Mouse (Mus musculus) heart, postnatal 0 days (tissue): ENCODE data around the gene Fxyd4. TPM values are rescaled to one million over a fixed set of nuclear protein-coding genes. Genes with fewer than 3 reads are reported as not detected.

Experiments
- ATAC-seq: fragments of 200-750 bp; cut with Nextera tagmentation; 2 replicates; pipeline ENCODE4 v1.8.0; 2017; ENCODE audit warnings: low read depth, moderate number of reproducible peaks, moderate library complexity; ENCODE audit not compliant: insufficient read depth
- DNase-seq: peaks from one replicate; pipeline ENCODE4 v3.0.0-alpha.2; 2016; ENCODE audit warnings: low spot score
- H3K27ac ChIP-seq: fragments of 300-500 bp; sonication (generic); 2 replicates; pipeline ENCODE4 v1.5.1; 2014; ENCODE audit warnings: low read depth, mild to moderate bottlenecking
- H3K27me3 ChIP-seq: fragments of 300-500 bp; sonication (generic); 2 replicates; pipeline ENCODE4 v1.6.1; 2014; ENCODE audit warnings: low read length, mixed read lengths; ENCODE audit not compliant: control insufficient read depth, insufficient read depth
- H3K36me3 ChIP-seq: fragments of 300-500 bp; sonication (generic); replicated peaks from 2 replicates; pipeline ENCODE4 v1.6.1; 2014; ENCODE audit warnings: low read length, mixed read lengths; ENCODE audit not compliant: control insufficient read depth, insufficient read depth
- H3K4me1 ChIP-seq: fragments of 300-500 bp; sonication (generic); 2 replicates; pipeline ENCODE4 v1.6.1; 2014; ENCODE audit warnings: antibody characterized with exemption; ENCODE audit not compliant: control insufficient read depth, insufficient read depth
- H3K4me2 ChIP-seq: fragments of 300-500 bp; sonication (generic); 2 replicates; pipeline ENCODE4 v1.6.1; 2014; ENCODE audit warnings: low read depth, mild to moderate bottlenecking, low read length, moderate library complexity
- H3K4me3 ChIP-seq: fragments of 300-500 bp; sonication (generic); 2 replicates; pipeline ENCODE4 v1.5.1; 2014; ENCODE audit warnings: low read depth, low read length
- H3K9ac ChIP-seq: fragments of 300-500 bp; sonication (generic); replicated peaks from 2 replicates; pipeline ENCODE4 v1.6.1; 2014; ENCODE audit warnings: low read depth, low read length, mixed read lengths
- H3K9me3 ChIP-seq: fragments of 300-500 bp; sonication (generic); replicated peaks from 2 replicates; pipeline ENCODE4 v1.6.1; 2016; ENCODE audit warnings: low read length; ENCODE audit not compliant: control insufficient read depth
- CTCF ChIP-seq: IDR thresholded peaks from 2 replicates; pipeline ENCODE4 v1.5.1; 2016; ENCODE audit warnings: antibody characterized with exemption, control low read depth, low read depth
- EP300 ChIP-seq: IDR thresholded peaks from 2 replicates; pipeline ENCODE4 v1.6.1; 2016; ENCODE audit warnings: antibody characterized with exemption, low read depth
- WGBS: fragments of 180-500 bp; shearing (Covaris S2); extraction: QIAGEN DNeasy Blood & Tissue Kit; methylation state at CpG from one replicate; pipeline ENCODE4 v1.1.7; 2014; 5-methylcytosine and 5-hydroxymethylcytosine counted together
- polyA plus RNA-seq: library from polyadenylated mRNA; unstranded; fragments of >200 nt; fragmentation: Nextera tagmentation; extraction: Ambion mirVana; gene quantifications from 2 replicates; pipeline ENCODE4 v1.2.1, GENCODE M21; 2015
- total RNA-seq: library from RNA; depleted of rRNA; stranded (reverse); fragments of >200 nt; gene quantifications from 2 replicates; pipeline ENCODE4 v1.2.3, GENCODE M21; 2014; ENCODE audit warnings: low replicate concordance

The Fxyd4 gene
- total and polyA plus RNA-seq, 2 experiments from 2014 or later, result 0.55 TPM; not detected in 1

GRCm38 (mm10) chr6:117916737-117917426 is 20.6 kb downstream of the Fxyd4 start:
- Histone ChIP-seq H3K4me3 (peak overlapping the region; percentile 75), H3K4me2 (peak overlapping the region; percentile 91), H3K9me3 (no peaks in the 10 kb centered on the region), H3K4me1 (peaks cover 26% of the 10 kb centered on the region), H3K9ac (peak overlapping the region; percentile 57), H3K27me3 (no peaks in the 10 kb centered on the region), H3K36me3 (peaks cover 11% of the 10 kb centered on the region), H3K27ac (peak overlapping the region; percentile 93)
- peak; percentile 95 for ATAC-seq
- no peak for TF ChIP-seq CTCF
- TF ChIP-seq EP300, result peak; percentile 64; the same call in 1 of the 2 replicates
- DNase-seq, result peak; percentile 83
- 2% methylated on average over 60 of the region's 62 CpGs for WGBS

- H3K36me3 ChIP-seq, result 0 out of 2 replicates have a peak, but pooled peaks cover 6% of the 10 kb centered on the region
- H3K27me3 ChIP-seq, result no peaks in the 10 kb centered on the region
- H3K9me3 ChIP-seq, result no peaks in the 10 kb centered on the region
- 1% methylated on average over 12 of the region's 12 CpGs for WGBS
- H3K9ac ChIP-seq, result peak overlapping the region; percentile 57
- TF ChIP-seq CTCF (no peak), EP300 (no peak)
- H3K4me3 ChIP-seq, result peak overlapping the region; percentile 75
- DNase-seq (no peak), ATAC-seq (0 out of 2 replicates have a peak, but pooled peaks have one; percentile 2)
- H3K4me1 ChIP-seq, result peaks cover 26% of the 10 kb centered on the region
- H3K27ac ChIP-seq, result peak overlapping the region; percentile 93
- H3K4me2 ChIP-seq, result peak overlapping the region; percentile 91
Observed at GRCm38 (mm10) chr6:117916205-117916736, 21.2 kb downstream of the Fxyd4 start.

GRCm38 (mm10) chr6:117914541-117914940 is 23.0 kb downstream of the Fxyd4 start:
- Histone ChIP-seq H3K4me2 (no peak overlapping the region), H3K9me3 (no peaks in the 10 kb centered on the region), H3K4me3 (no peak overlapping the region), H3K4me1 (peaks cover 34% of the 10 kb centered on the region), H3K27ac (no peak overlapping the region), H3K27me3 (no peaks in the 10 kb centered on the region), H3K9ac (no peak overlapping the region), H3K36me3 (0 out of 2 replicates have a peak, but pooled peaks cover 4% of the 10 kb centered on the region)
- DNase-seq (no peak), ATAC-seq (no peak)
- TF ChIP-seq CTCF, result no peak
- no peak for TF ChIP-seq EP300

- no peak for DNase-seq
- H3K4me2 ChIP-seq, result no peak overlapping the region
- H3K4me3 ChIP-seq, result no peak overlapping the region
Observed at GRCm38 (mm10) chr6:117910120-117910661, 27.3 kb downstream of the Fxyd4 start.

GRCm38 (mm10) chr6:117908424-117908900 is 29.0 kb downstream of the Fxyd4 start:
- Histone ChIP-seq H3K4me1 (peaks cover 27% of the 10 kb centered on the region), H3K27ac (peak overlapping the region; percentile 95), H3K9ac (peak overlapping the region; percentile 88), H3K36me3 (no peaks in the 10 kb centered on the region), H3K4me3 (peak overlapping the region; percentile 94), H3K4me2 (peak overlapping the region; percentile 72), H3K27me3 (no peaks in the 10 kb centered on the region), H3K9me3 (no peaks in the 10 kb centered on the region)
- DNase-seq (peak; percentile 56), ATAC-seq (no peak)
- no peak for TF ChIP-seq EP300
- TF ChIP-seq CTCF, result no peak
- WGBS, result under 1% methylated on average over 14 of the region's 14 CpGs

More at GRCm38 (mm10) chr6:117910120-117910661, 27.3 kb downstream of the Fxyd4 start:
- no peak for ATAC-seq
- Histone ChIP-seq H3K27me3 (no peaks in the 10 kb centered on the region), H3K4me1 (peaks cover 26% of the 10 kb centered on the region), H3K27ac (no peak overlapping the region), H3K9me3 (no peaks in the 10 kb centered on the region), H3K9ac (no peak overlapping the region), H3K36me3 (no peaks in the 10 kb centered on the region)
- 84% methylated on average over 6 of the region's 6 CpGs for WGBS
- no peak for TF ChIP-seq EP300
- TF ChIP-seq CTCF, result no peak
